Mouse (Mus musculus) limb, embryonic 13.5 days (tissue): ENCODE measurements around the gene Tox2. TPM values are rescaled to one million over a fixed set of nuclear protein-coding genes. Genes with fewer than 3 reads are reported as not detected.

ENCODE experiments used
- ATAC-seq: fragments of 200-750 bp; cut with Nextera tagmentation; 2 replicates; pipeline ENCODE4 v1.8.0; 2017; ENCODE audit warnings: low read depth, moderate number of reproducible peaks, moderate TSS enrichment; ENCODE audit not compliant: low FRiP score
- H3K27ac ChIP-seq: fragments of 300-500 bp; sonication (generic); 2 replicates; pipeline ENCODE4 v1.5.1; 2015; ENCODE audit warnings: inconsistent platforms, mild to moderate bottlenecking, moderate library complexity
- H3K27me3 ChIP-seq: fragments of 300-500 bp; sonication (generic); 2 replicates; pipeline ENCODE4 v1.6.1; 2015; ENCODE audit warnings: mild to moderate bottlenecking, inconsistent platforms
- H3K36me3 ChIP-seq: fragments of 300-500 bp; sonication (generic); 2 replicates; pipeline ENCODE4 v1.6.1; 2015; ENCODE audit warnings: inconsistent platforms, mild to moderate bottlenecking, moderate library complexity
- H3K4me1 ChIP-seq: fragments of 300-500 bp; sonication (generic); 2 replicates; pipeline ENCODE4 v1.6.1; 2015; ENCODE audit warnings: inconsistent platforms
- H3K4me2 ChIP-seq: fragments of 300-500 bp; sonication (generic); replicated peaks from 2 replicates; pipeline ENCODE4 v1.6.1; 2015; ENCODE audit warnings: inconsistent platforms, mild to moderate bottlenecking, moderate library complexity
- H3K4me3 ChIP-seq: fragments of 300-500 bp; sonication (generic); 2 replicates; pipeline ENCODE4 v1.5.1; 2015; ENCODE audit warnings: moderate library complexity, mild to moderate bottlenecking, inconsistent platforms
- H3K9ac ChIP-seq: fragments of 300-500 bp; sonication (generic); 2 replicates; pipeline ENCODE4 v1.6.1; 2015; ENCODE audit warnings: mild to moderate bottlenecking, inconsistent platforms
- H3K9me3 ChIP-seq: fragments of 300-500 bp; sonication (generic); 2 replicates; pipeline ENCODE4 v1.6.1; 2016; ENCODE audit warnings: inconsistent platforms
- WGBS: fragments of 180-500 bp; shearing (Covaris S2); methylation state at CpG from one replicate; pipeline ENCODE4 v1.1.7; 2015; 5-methylcytosine and 5-hydroxymethylcytosine counted together
- polyA plus RNA-seq: library from polyadenylated mRNA; unstranded; fragments of >200 nt; fragmentation: Nextera tagmentation; extraction: Ambion mirVana; gene quantifications from 2 replicates; pipeline ENCODE4 v1.2.1, GENCODE M21; 2015

The Tox2 gene
- polyA plus RNA-seq, 1 experiment from 2014 or later = 4.5 TPM

GRCm38 (mm10) chr2:163300069-163301060 lies 97.4 kb downstream of the Tox2 start:
- Histone ChIP-seq H3K9me3 (no peaks in the 10 kb centered on the region), H3K27ac (peak overlapping the region; percentile 44; the same call in 1 of the 2 replicates), H3K4me1 (peaks cover 35% of the 10 kb centered on the region), H3K9ac (no peak overlapping the region), H3K4me2 (no peak overlapping the region), H3K27me3 (peaks cover 71% of the 10 kb centered on the region), H3K36me3 (no peaks in the 10 kb centered on the region), H3K4me3 (no peak overlapping the region)
- WGBS = 31% methylated on average over 14 of the region's 14 CpGs
- ATAC-seq = no peak

- WGBS = 46% methylated on average over 5 of the region's 5 CpGs
- H3K27me3 ChIP-seq = peaks cover 65% of the 10 kb centered on the region
These were observed 98.7 kb downstream of the Tox2 start for GRCm38 (mm10) chr2:163301641-163302040.

GRCm38 (mm10) chr2:163303037-163303436 lies 100.1 kb downstream of the Tox2 start:
- no peaks in the 10 kb centered on the region for H3K9me3 ChIP-seq
- no peak overlapping the region for H3K9ac ChIP-seq
- H3K4me1 ChIP-seq = peaks cover 31% of the 10 kb centered on the region
- H3K4me2 ChIP-seq = no peak overlapping the region
- no peak for ATAC-seq
- 22% methylated on average over 9 of the region's 9 CpGs for WGBS
- H3K27me3 ChIP-seq = peaks cover 54% of the 10 kb centered on the region
- H3K4me3 ChIP-seq = no peak overlapping the region
- no peak overlapping the region for H3K27ac ChIP-seq
- no peaks in the 10 kb centered on the region for H3K36me3 ChIP-seq

More at GRCm38 (mm10) chr2:163301641-163302040, 98.7 kb downstream of the Tox2 start:
- Histone ChIP-seq H3K27ac (no peak overlapping the region), H3K9ac (no peak overlapping the region), H3K4me3 (no peak overlapping the region), H3K4me2 (no peak overlapping the region), H3K36me3 (no peaks in the 10 kb centered on the region), H3K9me3 (no peaks in the 10 kb centered on the region), H3K4me1 (peaks cover 35% of the 10 kb centered on the region)
- ATAC-seq = no peak

- Histone ChIP-seq H3K27ac (no peak overlapping the region), H3K36me3 (no peaks in the 10 kb centered on the region), H3K9me3 (no peaks in the 10 kb centered on the region), H3K4me2 (no peak overlapping the region), H3K4me1 (no peaks in the 10 kb centered on the region), H3K9ac (no peak overlapping the region), H3K27me3 (0 out of 2 replicates have a peak, but pooled peaks cover 8% of the 10 kb centered on the region), H3K4me3 (no peak overlapping the region)
- ATAC-seq = no peak
- 92% methylated on average over 17 of the region's 17 CpGs for WGBS
These were observed 106.5 kb downstream of the Tox2 start for GRCm38 (mm10) chr2:163309376-163309775.

GRCm38 (mm10) chr2:163310163-163310688 lies 107.3 kb downstream of the Tox2 start:
- Histone ChIP-seq H3K9me3 (no peaks in the 10 kb centered on the region), H3K27ac (no peak overlapping the region), H3K27me3 (0 out of 2 replicates have a peak, but pooled peaks cover 8% of the 10 kb centered on the region), H3K9ac (no peak overlapping the region), H3K4me1 (no peaks in the 10 kb centered on the region), H3K36me3 (no peaks in the 10 kb centered on the region), H3K4me2 (no peak overlapping the region), H3K4me3 (no peak overlapping the region)
- ATAC-seq = no peak
- 77% methylated on average over 11 of the region's 11 CpGs for WGBS

- no peak overlapping the region for H3K4me2 ChIP-seq
- H3K36me3 ChIP-seq = no peaks in the 10 kb centered on the region
- no peak overlapping the region for H3K4me3 ChIP-seq
- no peak overlapping the region for H3K9ac ChIP-seq
- peaks cover 20% of the 10 kb centered on the region; the same call in 1 of the 2 replicates for H3K27me3 ChIP-seq
- H3K9me3 ChIP-seq = no peaks in the 10 kb centered on the region
- no peak for ATAC-seq
- WGBS = 79% methylated on average over 4 of the region's 4 CpGs
- H3K4me1 ChIP-seq = no peaks in the 10 kb centered on the region
- no peak overlapping the region for H3K27ac ChIP-seq
These were observed 114.4 kb downstream of the Tox2 start for GRCm38 (mm10) chr2:163317281-163317680.

- no peak for ATAC-seq
- Histone ChIP-seq H3K4me1 (no peaks in the 10 kb centered on the region), H3K27ac (no peak overlapping the region), H3K4me2 (no peak overlapping the region), H3K9me3 (no peaks in the 10 kb centered on the region), H3K9ac (no peak overlapping the region), H3K27me3 (peaks cover 28% of the 10 kb centered on the region), H3K4me3 (no peak overlapping the region), H3K36me3 (no peaks in the 10 kb centered on the region)
- 86% methylated on average over 3 of the region's 3 CpGs for WGBS
These were observed 115.9 kb downstream of the Tox2 start for GRCm38 (mm10) chr2:163318777-163319176.

GRCm38 (mm10) chr2:163323163-163323562 lies 120.2 kb downstream of the Tox2 start:
- Histone ChIP-seq H3K36me3 (no peaks in the 10 kb centered on the region), H3K9me3 (no peaks in the 10 kb centered on the region), H3K4me3 (no peak overlapping the region), H3K4me1 (no peaks in the 10 kb centered on the region), H3K27ac (no peak overlapping the region), H3K27me3 (peaks cover 56% of the 10 kb centered on the region), H3K4me2 (no peak overlapping the region), H3K9ac (no peak overlapping the region)
- ATAC-seq = no peak
- 25% methylated on average over 1 of the region's 1 CpGs for WGBS

- H3K27ac ChIP-seq = no peak overlapping the region
- H3K36me3 ChIP-seq = no peaks in the 10 kb centered on the region
- H3K4me3 ChIP-seq = no peak overlapping the region
- WGBS = 24% methylated on average over 7 of the region's 7 CpGs
- H3K9me3 ChIP-seq = no peaks in the 10 kb centered on the region
- H3K4me2 ChIP-seq = no peak overlapping the region
- H3K9ac ChIP-seq = no peak overlapping the region
- ATAC-seq = no peak
- no peaks in the 10 kb centered on the region for H3K4me1 ChIP-seq
- peaks cover 38% of the 10 kb centered on the region for H3K27me3 ChIP-seq
These were observed 127.8 kb downstream of the Tox2 start for GRCm38 (mm10) chr2:163330742-163331141.

GRCm38 (mm10) chr2:163331423-163331822 lies 128.5 kb downstream of the Tox2 start:
- Histone ChIP-seq H3K9ac (no peak overlapping the region), H3K27ac (no peak overlapping the region), H3K4me3 (no peak overlapping the region), H3K36me3 (no peaks in the 10 kb centered on the region), H3K4me1 (no peaks in the 10 kb centered on the region), H3K27me3 (peaks cover 41% of the 10 kb centered on the region), H3K4me2 (no peak overlapping the region), H3K9me3 (no peaks in the 10 kb centered on the region)
- ATAC-seq = no peak
- WGBS = 67% methylated on average over 6 of the region's 6 CpGs

GRCm38 (mm10) chr2:163332368-163333055 lies 129.6 kb downstream of the Tox2 start:
- ATAC-seq = no peak
- no peak overlapping the region for H3K4me3 ChIP-seq
- H3K36me3 ChIP-seq = no peaks in the 10 kb centered on the region
- H3K27me3 ChIP-seq = peaks cover 49% of the 10 kb centered on the region
- no peak overlapping the region for H3K4me2 ChIP-seq
- WGBS = 53% methylated on average over 13 of the region's 13 CpGs
- no peak overlapping the region for H3K27ac ChIP-seq
- H3K9ac ChIP-seq = no peak overlapping the region
- H3K9me3 ChIP-seq = no peaks in the 10 kb centered on the region
- H3K4me1 ChIP-seq = no peaks in the 10 kb centered on the region

- H3K9ac ChIP-seq = no peak overlapping the region
- no peaks in the 10 kb centered on the region for H3K36me3 ChIP-seq
- peaks cover 10% of the 10 kb centered on the region for H3K4me1 ChIP-seq
- H3K4me3 ChIP-seq = no peak overlapping the region
- ATAC-seq = peak; percentile 46; the same call in 1 of the 2 replicates
- H3K4me2 ChIP-seq = no peak overlapping the region
- H3K27me3 ChIP-seq = peaks cover 75% of the 10 kb centered on the region
- no peaks in the 10 kb centered on the region; the same call in 1 of the 2 replicates for H3K9me3 ChIP-seq
- 25% methylated on average over 9 of the region's 9 CpGs for WGBS
- H3K27ac ChIP-seq = no peak overlapping the region
These were observed 137.3 kb downstream of the Tox2 start for GRCm38 (mm10) chr2:163340263-163340662.
